27 mouse cellular contexts compared by ENCODE assay signal in genomic region chr13:44784551-44784950, GRCm38 (mm10).
"Had no signal": no experiment of that assay in that cellular context is flagged by ENCODE, and none has a peak within 500 bp of the region (broad histone marks: within the 10 kb centered on the region; RNA-seq: fewer than 3 reads in every experiment).

No protein-coding gene starts in this region.

- H3K4me3 ChIP-seq: gastrocnemius, adult 2 months; heart, embryonic 10.5 days; heart, embryonic 12.5 days; hindbrain, embryonic 10.5 days; hindbrain, embryonic 13.5 days; hindbrain, embryonic 15.5 days; kidney, embryonic 15.5 days; limb, embryonic 13.5 days; limb, embryonic 15.5 days; liver, embryonic 12.5 days had no signal

- H3K9ac ChIP-seq: heart, embryonic 12.5 days; hindbrain, embryonic 13.5 days; hindbrain, embryonic 15.5 days; kidney, embryonic 15.5 days; limb, embryonic 13.5 days; limb, embryonic 15.5 days; liver, embryonic 12.5 days; liver, embryonic 14.5 days had no signal

- H3K9me3 ChIP-seq: heart, embryonic 10.5 days; heart, embryonic 12.5 days; hindbrain, embryonic 10.5 days; hindbrain, embryonic 13.5 days; hindbrain, embryonic 15.5 days; kidney, embryonic 15.5 days; limb, embryonic 13.5 days; limb, embryonic 15.5 days; liver, embryonic 12.5 days had no signal

- DNase-seq: gastrocnemius, adult 2 months; gastrocnemius, postnatal 10 days; gastrocnemius, postnatal 25 days; heart, adult 18-20 months; heart, postnatal 10 days; heart, postnatal 4 days; kidney, adult 11 months; kidney, adult 2 months; kidney, adult 9 months; kidney, postnatal 14 days; kidney, postnatal 36 days; layer of hippocampus, adult 9-11 months; layer of hippocampus, postnatal 36 days; left cerebral cortex, postnatal 4 days had no signal

- H3K36me3 ChIP-seq: heart, embryonic 10.5 days; heart, embryonic 12.5 days; hindbrain, embryonic 10.5 days; hindbrain, embryonic 13.5 days; hindbrain, embryonic 15.5 days; limb, embryonic 15.5 days had no signal

- H3K27ac ChIP-seq: gastrocnemius, adult 2 months; heart, embryonic 10.5 days; hindbrain, embryonic 10.5 days; hindbrain, embryonic 13.5 days; hindbrain, embryonic 15.5 days; hindbrain, postnatal 0 days; kidney, embryonic 15.5 days; kidney, postnatal 0 days; limb, embryonic 13.5 days; limb, embryonic 15.5 days; liver, embryonic 12.5 days; liver, embryonic 14.5 days had no signal

- H3K4me2 ChIP-seq: heart, embryonic 12.5 days; hindbrain, embryonic 13.5 days; hindbrain, embryonic 15.5 days; kidney, embryonic 15.5 days; limb, embryonic 13.5 days; limb, embryonic 15.5 days; liver, embryonic 12.5 days had no signal

- H3K27me3 ChIP-seq: heart, embryonic 12.5 days; hindbrain, embryonic 13.5 days; hindbrain, embryonic 15.5 days; kidney, embryonic 15.5 days; limb, embryonic 13.5 days; limb, embryonic 15.5 days; liver, embryonic 12.5 days had no signal

- ATAC-seq: hindbrain, postnatal 0 days; intestine, embryonic 16.5 days; liver, embryonic 12.5 days had no signal
